8 mouse cellular contexts compared by ENCODE assay signal in the genomic region with DNA sequence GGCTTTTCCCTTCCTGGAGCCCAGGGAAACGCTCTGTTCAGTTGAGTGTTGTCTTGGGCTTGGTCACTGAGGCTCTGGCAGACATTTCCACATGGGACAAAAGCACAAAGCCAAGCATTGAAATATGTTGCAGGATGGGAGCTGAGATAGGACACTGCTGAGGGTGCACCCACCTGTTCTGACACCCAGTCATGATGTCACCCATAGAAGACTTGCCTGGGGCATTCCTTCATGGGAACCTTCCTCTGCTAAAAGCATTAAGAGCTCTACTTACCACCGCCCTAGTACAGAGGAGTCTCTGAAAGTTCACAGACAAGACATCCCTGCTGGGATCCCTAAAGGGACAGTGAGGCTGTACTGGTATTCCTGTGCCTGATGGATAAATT. TPM values are rescaled to one million over a fixed set of nuclear protein-coding genes. Genes with fewer than 3 reads are reported as not detected.
DNase-seq lines count a peak whose midpoint lies in the region; ATAC-seq and TF ChIP-seq lines count a peak whose summit lies in the region.

No protein-coding gene starts in this region.

- WGBS in kidney, embryonic 14.5 days, result 41% methylated on average over 2 of the region's 2 CpGs
- WGBS in bone marrow, adult 2 months, result 81% methylated on average over 2 of the region's 2 CpGs
- 41% methylated on average over 2 of the region's 2 CpGs for WGBS in hindbrain, embryonic 12.5 days
- WGBS in midbrain, embryonic 13.5 days, result 36% methylated on average over 2 of the region's 2 CpGs

- peaks cover 3% of the 10 kb centered on the region; the same call in 1 of the 2 replicates for H3K36me3 ChIP-seq in kidney, embryonic 14.5 days (ENCODE audit: control insufficient read depth, insufficient read depth, low read length)
- no peaks in the 10 kb centered on the region for H3K36me3 ChIP-seq in hindbrain, embryonic 12.5 days
- no peaks in the 10 kb centered on the region for H3K36me3 ChIP-seq in midbrain, embryonic 13.5 days

- H3K4me2 ChIP-seq in kidney, embryonic 14.5 days (replicated peaks; ENCODE audit: low read depth, low read length), result peak overlapping the region; percentile 91
- H3K4me2 ChIP-seq in hindbrain, embryonic 12.5 days (replicated peaks), result peak overlapping the region; percentile 84
- H3K4me2 ChIP-seq in midbrain, embryonic 13.5 days (replicated peaks), result peak overlapping the region; percentile 95

- H3K27ac ChIP-seq in kidney, embryonic 14.5 days (ENCODE audit: low read depth, low read length), result no peak overlapping the region
- H3K27ac ChIP-seq in bone marrow, adult 2 months (ENCODE audit: control insufficient read depth, insufficient read depth, low read depth, low read length, poor library complexity), result no peak overlapping the region
- H3K27ac ChIP-seq in hindbrain, embryonic 12.5 days, result no peak overlapping the region
- peak overlapping the region; percentile 97; the same call in 1 of the 2 replicates for H3K27ac ChIP-seq in midbrain, embryonic 13.5 days

- peak overlapping the region; percentile 97 for H3K4me3 ChIP-seq in kidney, embryonic 14.5 days (ENCODE audit: low read length)
- H3K4me3 ChIP-seq in bone marrow, adult 2 months (replicated peaks; ENCODE audit: control insufficient read depth, low read depth, low read length), result peak overlapping the region; percentile 25
- H3K4me3 ChIP-seq in hindbrain, embryonic 12.5 days, result peak overlapping the region; percentile 97
- peak overlapping the region; percentile 97 for H3K4me3 ChIP-seq in midbrain, embryonic 13.5 days (replicated peaks)

- no peak for TF ChIP-seq CTCF in bone marrow, adult 2 months (IDR thresholded peaks at IDR 0.05; ENCODE audit: control insufficient read depth, insufficient read depth, low read length)

- H3K4me1 ChIP-seq in kidney, embryonic 14.5 days (ENCODE audit: control insufficient read depth, insufficient read depth, low read length), result peaks cover 11% of the 10 kb centered on the region
- H3K4me1 ChIP-seq in bone marrow, adult 2 months (ENCODE audit: control insufficient read depth, insufficient read depth, low read length), result peaks cover 2% of the 10 kb centered on the region; the same call in 1 of the 2 replicates
- H3K4me1 ChIP-seq in hindbrain, embryonic 12.5 days, result peaks cover 27% of the 10 kb centered on the region
- peaks cover 37% of the 10 kb centered on the region for H3K4me1 ChIP-seq in midbrain, embryonic 13.5 days (replicated peaks)

- no peaks in the 10 kb centered on the region for H3K9me3 ChIP-seq in kidney, embryonic 14.5 days (ENCODE audit: control insufficient read depth, low read length)
- no peaks in the 10 kb centered on the region for H3K9me3 ChIP-seq in hindbrain, embryonic 12.5 days (replicated peaks)
- H3K9me3 ChIP-seq in midbrain, embryonic 13.5 days, result no peaks in the 10 kb centered on the region

- peak overlapping the region; percentile 96 for H3K9ac ChIP-seq in kidney, embryonic 14.5 days (ENCODE audit: low read depth, low read length)
- H3K9ac ChIP-seq in hindbrain, embryonic 12.5 days, result peak overlapping the region; percentile 98
- H3K9ac ChIP-seq in midbrain, embryonic 13.5 days (replicated peaks), result peak overlapping the region; percentile 98

- no peaks in the 10 kb centered on the region for H3K27me3 ChIP-seq in kidney, embryonic 14.5 days (ENCODE audit: control insufficient read depth, insufficient read depth, low read length)
- no peaks in the 10 kb centered on the region for H3K27me3 ChIP-seq in hindbrain, embryonic 12.5 days
- no peaks in the 10 kb centered on the region for H3K27me3 ChIP-seq in midbrain, embryonic 13.5 days

- no peak for DNase-seq in kidney, postnatal 25 days
- no peak for DNase-seq in yolk sac, embryonic 10.5 days (ENCODE audit: low spot score)
- DNase-seq in thymus, postnatal 4 days, result no peak
- no peak for DNase-seq in kidney, adult 11 months

- no peak for TF ChIP-seq POLR2A in bone marrow, adult 2 months (IDR thresholded peaks at IDR 0.05; ENCODE audit: borderline replicate concordance, control insufficient read depth, low read depth, low read length)

- no peak for ATAC-seq in kidney, embryonic 14.5 days (ENCODE audit: low FRiP score, low TSS enrichment)
- ATAC-seq in hindbrain, embryonic 12.5 days (ENCODE audit: low FRiP score), result no peak
- ATAC-seq in midbrain, embryonic 13.5 days, result no peak

RNA-seq across cellular contexts. Expression of gene Gm20518, which starts 1.1 kb away (rescaled TPM):
- 0.23 and 0.31 TPM in 2 replicates for polyA plus RNA-seq in kidney, embryonic 14.5 days (2014; fragmentation: Nextera tagmentation; extraction: Ambion mirVana)
- 0.66 and 2.2 TPM in 2 replicates for polyA plus RNA-seq in bone marrow, adult 2 months (2011; ENCODE audit: insufficient read depth, insufficient read length, low replicate concordance, missing spikeins)
- 0.66 and 0.73 TPM in 2 replicates for polyA plus RNA-seq in hindbrain, embryonic 12.5 days (2016; fragmentation: Nextera tagmentation; extraction: Ambion mirVana)
- 0.71 and 0.98 TPM in 2 replicates for polyA plus RNA-seq in midbrain, embryonic 13.5 days (2015; fragmentation: Nextera tagmentation; extraction: Ambion mirVana)

RNA-seq across cellular contexts. Expression of gene Tssk1, which starts 3.7 kb away (rescaled TPM):
- polyA plus RNA-seq in kidney, embryonic 14.5 days (2014; fragmentation: Nextera tagmentation; extraction: Ambion mirVana), result not detected in 2 replicates
- not detected in 2 replicates for polyA plus RNA-seq in bone marrow, adult 2 months (2011; ENCODE audit: insufficient read depth, insufficient read length, low replicate concordance, missing spikeins)
- polyA plus RNA-seq in hindbrain, embryonic 12.5 days (2016; fragmentation: Nextera tagmentation; extraction: Ambion mirVana), result 0.07 and 0.10 TPM in 2 replicates
- 0.07 TPM in 1 of 2 replicates, not detected in the other for polyA plus RNA-seq in midbrain, embryonic 13.5 days (2015; fragmentation: Nextera tagmentation; extraction: Ambion mirVana)

RNA-seq across cellular contexts. Expression of gene Dgcr2, which starts 8.0 kb away (rescaled TPM):
- polyA plus RNA-seq in kidney, embryonic 14.5 days (2014; fragmentation: Nextera tagmentation; extraction: Ambion mirVana), result 73.0 and 91.7 TPM in 2 replicates
- polyA plus RNA-seq in bone marrow, adult 2 months (2011; ENCODE audit: insufficient read depth, insufficient read length, low replicate concordance, missing spikeins), result 7.7 and 22.4 TPM in 2 replicates
- 101 and 106 TPM in 2 replicates for polyA plus RNA-seq in hindbrain, embryonic 12.5 days (2016; fragmentation: Nextera tagmentation; extraction: Ambion mirVana)
- 97.9 and 103 TPM in 2 replicates for polyA plus RNA-seq in midbrain, embryonic 13.5 days (2015; fragmentation: Nextera tagmentation; extraction: Ambion mirVana)

RNA-seq across cellular contexts. Expression of gene Tssk2, which starts 8.1 kb away (rescaled TPM):
- not detected in 2 replicates for polyA plus RNA-seq in kidney, embryonic 14.5 days (2014; fragmentation: Nextera tagmentation; extraction: Ambion mirVana)
- not detected in 2 replicates for polyA plus RNA-seq in bone marrow, adult 2 months (2011; ENCODE audit: insufficient read depth, insufficient read length, low replicate concordance, missing spikeins)
- 0.17 and 0.21 TPM in 2 replicates for polyA plus RNA-seq in hindbrain, embryonic 12.5 days (2016; fragmentation: Nextera tagmentation; extraction: Ambion mirVana)
- polyA plus RNA-seq in midbrain, embryonic 13.5 days (2015; fragmentation: Nextera tagmentation; extraction: Ambion mirVana), result 0.14 and 0.19 TPM in 2 replicates

RNA-seq across cellular contexts. Expression of gene Ess2, which starts 20.8 kb away (rescaled TPM):
- 28.5 and 38.5 TPM in 2 replicates for polyA plus RNA-seq in kidney, embryonic 14.5 days (2014; fragmentation: Nextera tagmentation; extraction: Ambion mirVana)
- polyA plus RNA-seq in bone marrow, adult 2 months (2011; ENCODE audit: insufficient read depth, insufficient read length, low replicate concordance, missing spikeins), result 14.2 and 19.2 TPM in 2 replicates
- 50.0 and 51.1 TPM in 2 replicates for polyA plus RNA-seq in hindbrain, embryonic 12.5 days (2016; fragmentation: Nextera tagmentation; extraction: Ambion mirVana)
- 56.1 and 56.6 TPM in 2 replicates for polyA plus RNA-seq in midbrain, embryonic 13.5 days (2015; fragmentation: Nextera tagmentation; extraction: Ambion mirVana)

Comparison
In these comparisons a context has a peak if more than half of its experiments do, and no peak if none do; other contexts are left out.
1. H3K4me3 ChIP-seq: peak in every context shown above with its lines; median percentile 97 in kidney, embryonic 14.5 days; 97 in hindbrain, embryonic 12.5 days; 97 in midbrain, embryonic 13.5 days; 25 in bone marrow, adult 2 months.